Mouse (Mus musculus): ENCODE data around the gene Rhof. TPM values are rescaled to one million over a fixed set of nuclear protein-coding genes. Genes with fewer than 3 reads are reported as not detected.
A peak's percentile ranks its signal among the peaks of the same experiment; 100 is the strongest.

Rhof gene
- polyA plus RNA-seq (2012; rRNA removed), result 12.1 and 13.4 TPM in 2 replicates

DNA sequence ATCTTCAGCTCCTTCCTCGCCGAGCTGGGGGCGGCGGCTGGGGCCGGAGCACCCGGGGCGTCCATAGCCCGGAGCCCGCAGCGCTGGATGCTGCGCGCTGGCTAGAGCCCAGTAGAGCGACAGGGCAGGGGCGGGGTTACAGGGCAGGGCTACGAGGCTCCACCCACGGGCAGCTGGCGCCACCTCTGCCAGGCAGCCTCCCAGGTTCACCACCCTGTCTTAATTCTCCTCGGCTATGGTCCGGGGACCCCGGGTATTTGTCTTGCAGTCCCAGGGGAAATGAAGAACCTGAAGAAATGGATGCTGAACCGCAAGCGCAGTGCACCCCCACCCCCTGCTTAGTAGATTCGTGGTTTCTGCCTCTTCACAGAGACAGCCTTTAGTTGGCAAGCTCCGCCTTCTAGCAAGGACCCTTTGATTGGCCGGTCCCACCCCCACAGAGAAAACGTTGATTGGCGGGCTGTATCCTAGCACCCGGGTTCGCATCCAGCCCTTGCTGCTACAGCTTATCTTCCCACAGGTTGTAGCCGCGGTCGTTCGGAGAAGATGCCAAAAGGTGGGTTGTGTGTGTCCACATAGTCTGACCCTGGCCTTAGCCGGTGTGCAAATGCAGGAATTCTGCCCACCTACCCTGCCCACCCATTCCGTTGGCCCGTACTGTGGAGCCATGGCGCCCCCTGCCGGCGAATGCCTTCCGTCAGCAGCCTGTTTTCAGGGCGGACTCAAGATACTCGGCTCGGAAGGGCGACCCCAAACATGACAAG is at the start of gene Rhof:
TSS of gene Rhof (minus strand) at position 385 of the 764 bp plus-strand sequence.
- H3K27me3 ChIP-seq (replicated peaks; ENCODE audit: control insufficient read depth, insufficient read depth, low read length), result no peaks in the 10 kb centered on the region
- DNase-seq, result peak; percentile 86
- WGBS, result 4% methylated on average over 44 of the region's 44 CpGs
- H3K4me1 ChIP-seq (ENCODE audit: control insufficient read depth, insufficient read depth, low read length), result peaks cover 31% of the 10 kb centered on the region
- H3K4me3 ChIP-seq (ENCODE audit: insufficient read depth, low read depth, low read length), result peak within 1 kb of the TSS; percentile 52
- H3K36me3 ChIP-seq (ENCODE audit: control insufficient read depth, insufficient read depth, low read length), result peaks cover 3% of the 10 kb centered on the region; the same call in 1 of the 2 replicates
- TF ChIP-seq CTCF (conservative IDR thresholded peaks at IDR 0.05; ENCODE audit: insufficient read depth, insufficient read length, low read depth, low read length) (peak; percentile 83), POLR2A (IDR thresholded peaks at IDR 0.05; ENCODE audit: low read depth, low read length) (no peak)
- H3K27ac ChIP-seq (ENCODE audit: insufficient read depth, low read depth, low read length), result 0 out of 2 replicates have a peak within 1 kb of the TSS, but pooled peaks have one; percentile 22

GRCm38 (mm10) chr5:123181536-123181935 is 49.0 kb upstream of the Rhof start:
- TF ChIP-seq POLR2A (IDR thresholded peaks at IDR 0.05; ENCODE audit: low read depth, low read length) (no peak), CTCF (conservative IDR thresholded peaks at IDR 0.05; ENCODE audit: insufficient read depth, insufficient read length, low read depth, low read length) (no peak)
- no peaks in the 10 kb centered on the region for H3K36me3 ChIP-seq (ENCODE audit: control insufficient read depth, insufficient read depth, low read length)
- peak; percentile 91 for DNase-seq
- peak overlapping the region; percentile 37; the same call in 1 of the 2 replicates for H3K4me3 ChIP-seq (ENCODE audit: insufficient read depth, low read depth, low read length)
- no peaks in the 10 kb centered on the region for H3K4me1 ChIP-seq (ENCODE audit: control insufficient read depth, insufficient read depth, low read length)
- H3K27me3 ChIP-seq (replicated peaks; ENCODE audit: control insufficient read depth, insufficient read depth, low read length), result no peaks in the 10 kb centered on the region
- H3K27ac ChIP-seq (ENCODE audit: insufficient read depth, low read depth, low read length), result peak overlapping the region; percentile 75
- WGBS, result 80% methylated on average over 6 of the region's 6 CpGs

- 91% methylated on average over 15 of the region's 15 CpGs for WGBS
- H3K36me3 ChIP-seq (ENCODE audit: control insufficient read depth, insufficient read depth, low read length), result no peaks in the 10 kb centered on the region
- no peak for TF ChIP-seq POLR2A (IDR thresholded peaks at IDR 0.05; ENCODE audit: low read depth, low read length)
- TF ChIP-seq CTCF (conservative IDR thresholded peaks at IDR 0.05; ENCODE audit: insufficient read depth, insufficient read length, low read depth, low read length), result no peak
- no peaks in the 10 kb centered on the region for H3K4me1 ChIP-seq (ENCODE audit: control insufficient read depth, insufficient read depth, low read length)
- no peaks in the 10 kb centered on the region for H3K27me3 ChIP-seq (replicated peaks; ENCODE audit: control insufficient read depth, insufficient read depth, low read length)
- peak overlapping the region; percentile 19; the same call in 1 of the 2 replicates for H3K4me3 ChIP-seq (ENCODE audit: insufficient read depth, low read depth, low read length)
- peak; percentile 61 for DNase-seq
- H3K27ac ChIP-seq (ENCODE audit: insufficient read depth, low read depth, low read length), result no peak overlapping the region
These were observed 47.9 kb upstream of the Rhof start for GRCm38 (mm10) chr5:123180390-123180789.

GRCm38 (mm10) chr5:123178792-123179191 is 46.3 kb upstream of the Rhof start:
- Histone ChIP-seq H3K27me3 (replicated peaks; ENCODE audit: control insufficient read depth, insufficient read depth, low read length) (no peaks in the 10 kb centered on the region), H3K4me3 (ENCODE audit: insufficient read depth, low read depth, low read length) (no peak overlapping the region), H3K27ac (ENCODE audit: insufficient read depth, low read depth, low read length) (no peak overlapping the region), H3K36me3 (ENCODE audit: control insufficient read depth, insufficient read depth, low read length) (no peaks in the 10 kb centered on the region), H3K4me1 (ENCODE audit: control insufficient read depth, insufficient read depth, low read length) (no peaks in the 10 kb centered on the region)
- DNase-seq, result no peak
- TF ChIP-seq CTCF (conservative IDR thresholded peaks at IDR 0.05; ENCODE audit: insufficient read depth, insufficient read length, low read depth, low read length) (no peak), POLR2A (IDR thresholded peaks at IDR 0.05; ENCODE audit: low read depth, low read length) (no peak)
- 85% methylated on average over 5 of the region's 5 CpGs for WGBS

DNA sequence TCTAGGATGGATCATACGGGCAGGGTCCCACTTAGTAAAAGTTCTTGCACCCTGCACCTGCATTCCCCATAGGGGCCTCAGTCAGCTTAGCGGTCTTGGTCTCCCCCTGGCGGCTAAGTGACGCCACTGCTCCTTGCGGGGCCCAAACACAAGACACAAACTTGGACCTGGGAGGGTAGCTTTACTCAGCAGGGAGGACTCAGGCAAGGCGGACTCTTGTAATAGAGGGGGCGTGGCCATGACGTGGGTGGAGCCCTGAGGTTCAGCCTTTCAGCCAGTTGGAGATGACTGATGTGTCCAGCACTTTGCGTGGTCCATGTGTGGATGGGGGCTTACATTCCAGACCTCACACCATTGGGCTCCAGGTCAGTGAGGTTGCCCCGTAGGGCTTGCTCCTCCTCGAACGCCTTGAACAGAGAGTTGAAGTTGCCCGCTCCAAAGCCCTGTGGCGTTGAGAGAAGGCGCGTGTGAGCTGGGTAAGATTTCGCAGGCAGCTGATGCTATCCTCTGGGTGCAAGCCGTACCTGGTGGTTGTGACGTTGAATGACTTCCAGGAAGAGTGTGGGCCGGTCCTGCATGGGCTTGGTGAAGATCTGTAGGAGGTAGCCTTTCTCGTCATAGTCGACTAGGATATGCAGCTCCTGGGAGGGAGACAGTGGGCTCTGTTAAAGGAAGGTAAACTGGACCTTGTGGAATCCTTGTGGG is 39.3 kb upstream of the Rhof start:
- H3K4me3 ChIP-seq (ENCODE audit: insufficient read depth, low read depth, low read length), result no peak overlapping the region
- no peak for TF ChIP-seq POLR2A (IDR thresholded peaks at IDR 0.05; ENCODE audit: low read depth, low read length)
- TF ChIP-seq CTCF (conservative IDR thresholded peaks at IDR 0.05; ENCODE audit: insufficient read depth, insufficient read length, low read depth, low read length), result peak; percentile 90
- 15% methylated on average over 22 of the region's 22 CpGs for WGBS
- no peaks in the 10 kb centered on the region for H3K36me3 ChIP-seq (ENCODE audit: control insufficient read depth, insufficient read depth, low read length)
- DNase-seq, result peak; percentile 90
- no peaks in the 10 kb centered on the region for H3K4me1 ChIP-seq (ENCODE audit: control insufficient read depth, insufficient read depth, low read length)
- H3K27me3 ChIP-seq (replicated peaks; ENCODE audit: control insufficient read depth, insufficient read depth, low read length), result no peaks in the 10 kb centered on the region
- H3K27ac ChIP-seq (ENCODE audit: insufficient read depth, low read depth, low read length), result no peak overlapping the region

DNA sequence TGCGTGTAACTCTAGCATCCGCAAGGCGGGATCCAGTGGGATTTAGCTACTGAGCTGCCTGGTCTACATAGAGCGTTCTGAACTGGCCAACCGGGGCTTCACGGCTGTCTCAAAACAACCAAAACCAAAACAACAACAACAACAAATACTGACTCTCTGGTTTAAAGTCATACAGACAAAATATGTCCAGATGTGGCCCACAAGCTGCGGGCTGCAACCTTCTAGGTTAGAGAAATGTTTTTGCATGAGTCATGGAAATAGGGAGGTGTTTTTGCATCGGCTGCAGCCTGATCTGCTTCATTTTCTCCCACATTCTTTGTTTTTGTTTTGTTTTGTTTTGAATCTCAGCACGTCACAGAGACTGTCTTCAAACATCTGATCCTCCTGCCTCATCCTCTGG is 37.9 kb upstream of the Rhof start:
- no peak overlapping the region for H3K27ac ChIP-seq (ENCODE audit: insufficient read depth, low read depth, low read length)
- H3K4me3 ChIP-seq (ENCODE audit: insufficient read depth, low read depth, low read length), result no peak overlapping the region
- WGBS, result 69% methylated on average over 9 of the region's 9 CpGs
- no peaks in the 10 kb centered on the region for H3K27me3 ChIP-seq (replicated peaks; ENCODE audit: control insufficient read depth, insufficient read depth, low read length)
- H3K36me3 ChIP-seq (ENCODE audit: control insufficient read depth, insufficient read depth, low read length), result peaks cover 7% of the 10 kb centered on the region
- no peak for TF ChIP-seq POLR2A (IDR thresholded peaks at IDR 0.05; ENCODE audit: low read depth, low read length)
- no peak for TF ChIP-seq CTCF (conservative IDR thresholded peaks at IDR 0.05; ENCODE audit: insufficient read depth, insufficient read length, low read depth, low read length)
- no peak for DNase-seq
- H3K4me1 ChIP-seq (ENCODE audit: control insufficient read depth, insufficient read depth, low read length), result no peaks in the 10 kb centered on the region

DNA sequence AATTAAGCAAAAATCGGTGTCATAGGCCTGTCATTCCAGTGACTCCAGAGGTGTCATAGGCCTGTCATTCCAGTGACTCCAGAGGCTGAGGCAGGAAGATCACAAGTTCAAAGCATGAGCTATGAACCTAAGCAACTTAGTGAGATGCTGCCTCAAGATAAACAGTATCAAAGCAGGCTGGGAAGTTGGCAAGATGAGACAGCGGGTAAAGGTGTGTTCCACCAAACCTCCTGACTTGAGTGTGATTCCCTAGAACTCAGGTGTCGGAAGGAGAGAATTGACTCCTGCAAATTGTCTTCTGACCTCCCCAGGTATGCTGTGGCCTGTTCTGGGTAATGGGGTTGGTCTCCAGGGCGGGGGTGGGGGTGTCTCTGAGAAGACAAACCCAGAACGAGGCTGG is 36.8 kb upstream of the Rhof start, which contains the start of gene Psmd9:
TSS of gene Psmd9 (plus strand) at position 130 of the 400 bp plus-strand sequence.
- 66% methylated on average over 5 of the region's 5 CpGs for WGBS
- no peaks in the 10 kb centered on the region for H3K27me3 ChIP-seq (replicated peaks; ENCODE audit: control insufficient read depth, insufficient read depth, low read length)
- TF ChIP-seq CTCF (conservative IDR thresholded peaks at IDR 0.05; ENCODE audit: insufficient read depth, insufficient read length, low read depth, low read length) (no peak), POLR2A (IDR thresholded peaks at IDR 0.05; ENCODE audit: low read depth, low read length) (no peak)
- no peak for DNase-seq
- no peaks in the 10 kb centered on the region for H3K4me1 ChIP-seq (ENCODE audit: control insufficient read depth, insufficient read depth, low read length)
- H3K36me3 ChIP-seq (ENCODE audit: control insufficient read depth, insufficient read depth, low read length), result peaks cover 7% of the 10 kb centered on the region
- H3K27ac ChIP-seq (ENCODE audit: insufficient read depth, low read depth, low read length), result no peak within 1 kb of the TSS
- no peak within 1 kb of the TSS for H3K4me3 ChIP-seq (ENCODE audit: insufficient read depth, low read depth, low read length)

All from kidney, adult 2 months (tissue).